Comparison of ENCODE assay signal across 14 mouse cellular contexts in the genomic region with DNA sequence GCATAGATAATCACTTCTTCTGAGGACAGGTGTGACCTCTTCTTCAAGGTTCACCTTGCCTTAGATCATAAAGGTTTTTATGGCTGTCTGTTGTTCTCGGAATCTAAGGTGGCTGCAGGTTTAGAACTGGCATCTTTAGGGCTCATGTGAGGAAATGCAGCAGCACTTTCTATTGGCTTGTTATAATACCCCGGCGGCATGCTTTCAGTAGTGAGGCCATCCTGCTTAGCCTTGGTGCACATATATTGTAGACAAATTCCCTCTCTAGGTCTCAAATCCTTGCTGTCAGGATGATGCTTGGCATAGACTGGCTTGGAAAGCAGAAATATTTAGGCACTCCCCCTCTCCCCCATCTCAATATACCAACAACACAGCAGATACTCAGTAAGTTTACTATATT. TPM values are rescaled to one million over a fixed set of nuclear protein-coding genes. Genes with fewer than 3 reads are reported as not detected.
DNase-seq lines count a peak whose midpoint lies in the region; ATAC-seq and TF ChIP-seq lines count a peak whose summit lies in the region.
"Had no signal": no experiment of that assay in that cellular context is flagged by ENCODE, and none has a peak within 500 bp of the region (broad histone marks: within the 10 kb centered on the region; RNA-seq: fewer than 3 reads in every experiment).

No protein-coding gene starts in this region.

- peak overlapping the region; percentile 99 for H3K27ac ChIP-seq in heart, embryonic 15.5 days
- no peak overlapping the region for H3K27ac ChIP-seq in midbrain, embryonic 11.5 days (ENCODE audit: low read depth, low read length)
- H3K27ac ChIP-seq in midbrain, embryonic 15.5 days, result no peak overlapping the region
- 0 out of 2 replicates have a peak overlapping the region, but pooled peaks have one; percentile 98 for H3K27ac ChIP-seq in liver, postnatal 0 days (ENCODE audit: low read depth)
- H3K27ac ChIP-seq: kidney, postnatal 0 days; left cerebral cortex, adult 2 months; stomach, postnatal 0 days had no signal

- H3K9ac ChIP-seq in heart, embryonic 15.5 days, result no peak overlapping the region
- H3K9ac ChIP-seq in midbrain, embryonic 11.5 days (ENCODE audit: low read length), result no peak overlapping the region
- no peak overlapping the region for H3K9ac ChIP-seq in midbrain, embryonic 15.5 days
- no peak overlapping the region for H3K9ac ChIP-seq in liver, postnatal 0 days (replicated peaks)

- WGBS in heart, embryonic 15.5 days, result 87% methylated on average over 3 of the region's 3 CpGs
- WGBS in midbrain, embryonic 11.5 days, result 90% methylated on average over 3 of the region's 3 CpGs
- 90% methylated on average over 3 of the region's 3 CpGs for WGBS in midbrain, embryonic 15.5 days
- WGBS in liver, postnatal 0 days (ENCODE audit: insufficient replicate concordance), result 95% methylated on average over 3 of the region's 3 CpGs

- no peak for TF ChIP-seq CTCF in liver, postnatal 0 days (IDR thresholded peaks at IDR 0.05; ENCODE audit: low read depth)

- no peak overlapping the region for H3K4me2 ChIP-seq in heart, embryonic 15.5 days
- H3K4me2 ChIP-seq in midbrain, embryonic 11.5 days, result no peak overlapping the region
- no peak overlapping the region for H3K4me2 ChIP-seq in midbrain, embryonic 15.5 days
- H3K4me2 ChIP-seq in liver, postnatal 0 days (ENCODE audit: low read depth, low read length), result no peak overlapping the region

- peak; percentile 72 for DNase-seq in heart, adult 11 months
- no peak for DNase-seq in heart, postnatal 25 days (ENCODE audit: low spot score)
- no peak for DNase-seq in heart, postnatal 36 days
- peak; percentile 76 for DNase-seq in midbrain, embryonic 11.5 days (ENCODE audit: low spot score, missing footprints)
- DNase-seq in liver, postnatal 0 days, result peak; percentile 9
- DNase-seq in cerebellum, adult 11-12 months, result no peak
- DNase-seq: cerebellum, postnatal 25 days had no signal

- intact Hi-C loops in heart, postnatal 25 days (cut with DNase I), result loop anchor here (5.0 kb wide), 1 partner anchor 48 kb away; no protein-coding TSS in a partner anchor
- intact Hi-C loops in heart, postnatal 36 days (cut with DNase I), result loop anchor here (2.0 to 10.0 kb wide), 4 partner anchors 47 to 365 kb away; a partner anchor contains a TSS

- TF ChIP-seq EP300 in liver, postnatal 0 days (IDR thresholded peaks at IDR 0.05; ENCODE audit: low read depth), result no peak

- no peaks in the 10 kb centered on the region for H3K27me3 ChIP-seq in heart, embryonic 15.5 days
- H3K27me3 ChIP-seq in midbrain, embryonic 11.5 days (ENCODE audit: control insufficient read depth, insufficient read depth, low read length), result no peaks in the 10 kb centered on the region
- no peaks in the 10 kb centered on the region for H3K27me3 ChIP-seq in midbrain, embryonic 15.5 days (replicated peaks)
- H3K27me3 ChIP-seq in liver, postnatal 0 days (ENCODE audit: insufficient read depth, low read length), result no peaks in the 10 kb centered on the region

- ATAC-seq in heart, embryonic 15.5 days (replicated peaks; ENCODE audit: insufficient number of reproducible peaks, insufficient read depth, low FRiP score, low read depth), result no peak
- ATAC-seq in midbrain, embryonic 11.5 days (ENCODE audit: low FRiP score), result no peak
- no peak for ATAC-seq in midbrain, embryonic 15.5 days (replicated peaks)
- ATAC-seq in liver, postnatal 0 days, result no peak

- no peak overlapping the region for H3K4me3 ChIP-seq in heart, embryonic 15.5 days
- no peak overlapping the region for H3K4me3 ChIP-seq in midbrain, embryonic 11.5 days (ENCODE audit: low read depth, low read length)
- no peak overlapping the region for H3K4me3 ChIP-seq in midbrain, embryonic 15.5 days
- H3K4me3 ChIP-seq in liver, postnatal 0 days (ENCODE audit: low read depth, low read length), result no peak overlapping the region

- no peaks in the 10 kb centered on the region; the same call in 1 of the 2 replicates for H3K36me3 ChIP-seq in heart, embryonic 15.5 days
- H3K36me3 ChIP-seq in midbrain, embryonic 11.5 days (ENCODE audit: control insufficient read depth, insufficient read depth, low read length), result no peaks in the 10 kb centered on the region
- no peaks in the 10 kb centered on the region for H3K36me3 ChIP-seq in midbrain, embryonic 15.5 days (replicated peaks)
- peaks cover 10% of the 10 kb centered on the region for H3K36me3 ChIP-seq in liver, postnatal 0 days (replicated peaks; ENCODE audit: insufficient read depth, low read length)

- no peaks in the 10 kb centered on the region for H3K9me3 ChIP-seq in heart, embryonic 15.5 days (replicated peaks)
- H3K9me3 ChIP-seq in midbrain, embryonic 11.5 days (ENCODE audit: control insufficient read depth, low read length), result no peaks in the 10 kb centered on the region
- H3K9me3 ChIP-seq in midbrain, embryonic 15.5 days, result no peaks in the 10 kb centered on the region
- no peaks in the 10 kb centered on the region for H3K9me3 ChIP-seq in liver, postnatal 0 days (ENCODE audit: low read length)
- H3K9me3 ChIP-seq: forebrain, embryonic 10.5 days; G1E had no signal

- H3K4me1 ChIP-seq in heart, embryonic 15.5 days (replicated peaks), result peaks cover 33% of the 10 kb centered on the region
- H3K4me1 ChIP-seq in midbrain, embryonic 11.5 days (ENCODE audit: control insufficient read depth, insufficient read depth, low read length), result peaks cover 7% of the 10 kb centered on the region; the same call in 1 of the 2 replicates
- H3K4me1 ChIP-seq in midbrain, embryonic 15.5 days, result peaks cover 17% of the 10 kb centered on the region
- H3K4me1 ChIP-seq in liver, postnatal 0 days (ENCODE audit: insufficient read depth), result peaks cover 13% of the 10 kb centered on the region

RNA-seq across cellular contexts. Expression of a gene that starts 0.8 kb away (rescaled TPM):
- 1 to 10 TPM; 8.2 to 9.4 TPM for total RNA-seq in heart, postnatal 25 days (2021)
- polyA plus RNA-seq in heart, embryonic 15.5 days (2015; fragmentation: Nextera tagmentation; extraction: Ambion mirVana), result 4.6 and 4.9 TPM in 2 replicates
- 10 to 100 TPM in 1 of 2 experiments, 1 to 10 TPM in 1; 10.0 to 10.5 TPM for total RNA-seq in heart, postnatal 36 days (2021)
- 4.2 and 5.7 TPM in 2 replicates for polyA plus RNA-seq in midbrain, embryonic 11.5 days (2014; fragmentation: Nextera tagmentation; extraction: Ambion mirVana)
- 6.0 and 6.9 TPM in 2 replicates for polyA plus RNA-seq in midbrain, embryonic 15.5 days (2015; fragmentation: Nextera tagmentation; extraction: Ambion mirVana)
- 7.0 and 8.1 TPM in 2 replicates for polyA plus RNA-seq in liver, postnatal 0 days (2015; fragmentation: Nextera tagmentation; extraction: Ambion mirVana)

RNA-seq across cellular contexts. Expression of a gene that starts 3.5 kb away (rescaled TPM):
- 100 to 1,000 TPM; 300 to 302 TPM for total RNA-seq in heart, postnatal 25 days (2021)
- 66.9 and 70.2 TPM in 2 replicates for polyA plus RNA-seq in heart, embryonic 15.5 days (2015; fragmentation: Nextera tagmentation; extraction: Ambion mirVana)
- total RNA-seq in heart, postnatal 36 days (2021), result 100 to 1,000 TPM; 276 to 293 TPM
- polyA plus RNA-seq in midbrain, embryonic 11.5 days (2014; fragmentation: Nextera tagmentation; extraction: Ambion mirVana), result 0.08 and 0.22 TPM in 2 replicates
- polyA plus RNA-seq in midbrain, embryonic 15.5 days (2015; fragmentation: Nextera tagmentation; extraction: Ambion mirVana), result 0.17 and 0.29 TPM in 2 replicates
- polyA plus RNA-seq in liver, postnatal 0 days (2015; fragmentation: Nextera tagmentation; extraction: Ambion mirVana), result 0.28 and 0.50 TPM in 2 replicates
- polyA plus RNA-seq: G1E had no signal

Comparison
In these comparisons a context has a peak if more than half of its experiments do, and no peak if none do; other contexts are left out.
1. DNase-seq: peak in heart, adult 11 months (single experiment), midbrain, embryonic 11.5 days (single experiment) and liver, postnatal 0 days (single experiment); none in heart, postnatal 25 days (single experiment), heart, postnatal 36 days (0 of 2) and cerebellum, adult 11-12 months (single experiment).
2. H3K27ac ChIP-seq: peak in heart, embryonic 15.5 days (single experiment) and liver, postnatal 0 days (single experiment); none in midbrain, embryonic 11.5 days (single experiment) and midbrain, embryonic 15.5 days (single experiment).
3. RNA of a gene that starts 3.5 kb away (polyA plus RNA-seq): 66.9 to 70.2 TPM in heart, embryonic 15.5 days; 0.28 to 0.50 TPM in liver, postnatal 0 days, 0.17 to 0.29 TPM in midbrain, embryonic 15.5 days and 0.08 to 0.22 TPM in midbrain, embryonic 11.5 days; every median in the first group is over 10 times any median in the second.